Mouse (Mus musculus) c-Kit-positive CD71-negative TER-119-negative erythroid progenitor cells, embryonic 14.5 days (primary cell): ENCODE measurements at regions not wholly inside any gene's neighbourhood (a gene's known extent, or its start where the extent isn't known, plus 50 kb on each side); places are given as distances from the start of the nearest gene placed in this dataset.
A peak's percentile ranks its signal among the peaks of the same experiment; 100 is the strongest.
"Not testable (repeated sequence)": the region's sequence is repeated elsewhere in the genome, so short reads cannot be mapped to it uniquely, and the experiment has no call there.

ENCODE experiments used
- DNase-seq: peaks from one replicate; pipeline ENCODE4 v3.0.0-alpha.2; 2013; ENCODE audit warnings: low read depth

DNA sequence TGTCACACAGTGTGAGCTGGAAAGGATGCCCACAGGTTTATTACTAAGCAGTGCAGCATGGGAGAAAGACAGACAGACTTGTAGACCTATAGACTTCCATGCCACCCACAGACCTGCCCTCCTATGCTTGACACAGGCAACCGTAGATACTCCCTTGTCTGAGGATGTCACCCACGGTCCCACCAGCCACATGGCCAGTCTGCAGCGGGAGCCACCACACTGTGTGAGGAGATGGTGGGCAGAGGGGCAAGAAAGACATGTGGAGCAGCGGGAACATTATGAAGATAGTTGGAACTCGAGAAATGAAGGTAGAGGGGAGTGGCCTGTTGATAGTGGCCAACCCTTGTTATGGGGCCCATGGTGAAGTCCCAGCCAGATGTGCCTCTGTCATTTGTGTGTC, 244.0 kb upstream of the Tusc1 start:
- DNase-seq, result no peak

DNA sequence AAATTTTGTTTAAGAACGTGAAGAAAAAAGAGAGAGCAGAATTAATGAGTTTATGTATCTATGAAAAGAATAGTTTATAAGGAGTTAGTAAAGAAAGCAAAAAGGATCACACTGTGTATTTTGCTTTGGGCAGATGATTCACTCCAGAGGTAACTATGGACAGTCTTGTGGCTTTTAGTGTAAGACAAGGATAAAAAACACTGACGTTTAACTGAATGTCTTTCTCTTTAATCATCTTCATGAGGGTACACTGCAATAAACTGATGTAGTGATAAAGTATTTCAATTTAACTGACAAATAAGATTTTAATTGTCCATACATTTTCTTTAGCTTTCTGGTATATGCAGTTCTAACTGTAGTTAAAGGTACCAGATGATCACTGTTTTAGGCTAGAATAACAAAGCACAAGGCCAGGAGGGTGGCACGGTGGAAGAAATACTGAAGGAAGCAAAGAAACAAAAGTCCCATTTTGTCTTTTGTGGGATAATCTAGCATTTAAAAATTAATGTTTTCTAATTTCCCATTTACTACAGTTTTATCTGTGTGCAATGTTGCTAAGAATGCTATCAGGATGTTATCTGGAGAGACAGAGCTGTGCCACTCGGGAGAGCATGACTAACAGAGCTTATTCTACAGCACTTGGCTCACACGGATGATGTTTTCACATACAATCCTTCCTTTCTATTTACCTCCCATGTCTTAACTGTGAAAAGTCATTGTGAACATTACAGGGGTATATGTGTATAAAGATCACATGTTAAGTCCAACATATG, 232.4 kb upstream of the Tusc1 start:
- no peak for DNase-seq

DNA sequence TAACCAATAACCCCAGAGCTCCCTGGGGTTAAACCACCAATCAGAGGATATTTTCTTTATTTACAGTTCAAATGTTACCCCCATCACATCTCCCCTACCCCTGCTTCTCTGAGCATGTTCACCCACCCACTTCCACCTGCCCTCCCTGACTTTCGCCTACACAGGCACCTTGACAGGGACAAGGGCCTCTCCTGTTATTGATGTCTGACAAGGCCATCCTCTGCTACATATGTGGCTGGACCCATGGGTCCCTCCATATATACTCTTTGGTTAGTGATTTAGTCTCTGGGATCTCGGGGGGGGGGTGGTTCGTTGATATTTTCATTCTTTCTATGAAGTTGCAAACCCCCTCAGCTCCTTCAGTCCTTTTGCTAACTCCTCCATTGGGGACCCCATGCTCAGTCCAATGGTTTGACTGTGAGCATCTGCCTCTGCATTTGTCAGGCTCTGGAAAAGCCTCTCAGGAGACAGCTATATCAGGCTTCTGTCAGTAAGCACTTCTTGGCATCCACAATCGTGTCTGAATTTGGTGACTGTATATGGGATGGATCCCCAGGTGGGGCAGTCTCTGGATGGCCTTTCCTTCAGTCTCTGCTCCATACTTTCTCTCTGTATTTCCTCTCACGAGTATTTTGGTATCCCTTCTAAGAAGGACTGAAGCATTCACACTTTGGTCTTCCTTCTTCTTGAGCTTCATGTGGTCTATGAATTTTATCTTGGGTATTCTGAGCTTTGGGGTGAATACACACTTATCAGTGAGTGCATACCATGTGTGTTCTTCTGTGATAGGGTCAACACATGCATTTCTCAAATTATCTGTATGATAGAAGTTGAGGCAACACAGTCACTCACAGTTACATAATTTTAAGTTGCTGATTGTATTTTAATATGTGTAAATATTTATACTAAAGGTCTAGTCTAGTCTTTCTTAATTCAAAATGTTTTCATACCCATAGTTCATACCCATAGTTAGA, 220.8 kb upstream of the Tusc1 start:
- peak; percentile 10 for DNase-seq

DNA sequence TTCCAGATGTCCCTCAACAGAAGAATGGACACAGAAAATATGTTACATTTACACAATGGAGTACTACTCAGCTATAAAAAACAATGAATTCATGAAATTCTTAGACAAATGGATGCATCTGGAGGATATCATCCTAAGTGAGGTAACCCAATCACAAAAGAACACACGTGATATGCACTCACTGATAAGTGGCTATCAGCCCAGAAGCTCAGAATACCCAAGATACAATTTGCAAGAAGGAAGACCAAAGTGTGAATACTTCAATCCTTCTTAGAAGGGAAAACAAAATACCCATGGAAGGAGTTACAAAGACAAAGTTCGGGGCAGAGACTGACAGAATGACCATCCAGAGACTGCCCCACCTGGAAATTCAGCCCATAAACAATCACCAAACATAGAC, 219.9 kb upstream of the Tusc1 start:
- DNase-seq, result not testable (repeated sequence)

DNA sequence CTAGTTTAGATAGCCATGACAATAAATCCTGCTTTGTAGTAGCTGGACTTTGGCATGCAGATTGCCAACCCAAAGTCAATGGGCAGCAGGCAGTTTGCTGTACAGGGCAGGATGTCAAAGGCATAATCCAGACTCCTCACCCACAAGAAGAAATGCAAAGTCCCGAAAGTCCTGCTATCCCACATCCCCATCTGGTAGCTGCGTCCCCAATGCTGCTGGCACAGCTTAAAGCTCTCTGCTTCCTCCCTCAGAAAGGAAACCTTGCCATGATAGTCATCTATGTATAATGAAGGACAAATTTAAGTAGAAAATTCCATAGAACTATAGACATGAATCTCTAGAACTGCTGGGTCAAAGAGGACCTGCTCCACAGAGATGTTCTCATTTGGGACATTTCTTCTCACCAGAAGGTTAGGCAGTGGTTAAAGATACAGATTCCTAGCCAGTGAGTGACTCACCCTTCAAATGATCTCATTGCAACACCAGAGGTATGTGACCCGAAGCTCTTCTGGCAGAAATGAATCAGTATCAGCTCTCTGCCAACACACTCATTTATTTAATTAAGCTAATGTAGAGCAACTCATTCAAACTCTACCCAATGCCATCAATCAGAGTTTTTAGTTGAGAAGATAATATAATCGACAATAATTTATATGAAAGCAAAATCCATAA, 217.3 kb upstream of the Tusc1 start:
- DNase-seq, result no peak

DNA sequence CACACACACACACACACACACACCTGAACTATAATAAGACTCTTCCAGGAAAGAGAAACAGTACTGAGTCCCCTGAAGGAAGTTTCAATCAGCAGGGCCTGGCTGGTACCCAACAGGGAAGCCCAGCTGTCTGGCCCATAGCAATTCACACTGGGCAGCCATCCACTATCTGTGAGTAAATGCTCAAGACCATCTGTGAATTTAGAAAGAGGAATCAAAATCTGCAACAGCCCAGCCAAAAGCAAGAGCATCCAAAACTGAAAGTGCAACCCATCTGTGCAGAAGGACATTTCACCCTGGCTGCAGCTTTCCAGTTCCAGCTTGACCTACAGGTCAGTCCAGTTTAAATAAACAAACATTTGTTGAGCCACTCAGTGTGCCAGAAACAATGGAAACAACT, 215.8 kb upstream of the Tusc1 start:
- DNase-seq, result no peak

DNA sequence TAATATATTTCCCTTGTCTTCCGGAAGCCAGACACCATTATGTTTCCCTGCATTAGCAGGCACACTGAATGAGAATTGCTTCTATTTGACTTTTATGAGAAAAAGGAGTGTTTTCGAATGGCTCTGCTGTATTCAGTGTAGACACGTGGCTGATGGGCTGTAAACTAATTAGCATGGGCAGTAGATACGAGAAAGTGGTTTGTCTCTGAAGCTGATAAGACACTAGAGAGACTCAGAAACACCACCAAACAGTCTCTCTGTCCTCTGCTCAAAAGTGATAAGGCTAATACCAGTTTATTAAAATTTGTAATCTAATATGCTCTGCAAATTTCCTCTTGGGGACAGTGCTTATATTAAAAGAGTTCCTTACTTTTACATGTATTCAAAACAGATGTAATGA, 205.3 kb upstream of the Tusc1 start:
- DNase-seq, result no peak

DNA sequence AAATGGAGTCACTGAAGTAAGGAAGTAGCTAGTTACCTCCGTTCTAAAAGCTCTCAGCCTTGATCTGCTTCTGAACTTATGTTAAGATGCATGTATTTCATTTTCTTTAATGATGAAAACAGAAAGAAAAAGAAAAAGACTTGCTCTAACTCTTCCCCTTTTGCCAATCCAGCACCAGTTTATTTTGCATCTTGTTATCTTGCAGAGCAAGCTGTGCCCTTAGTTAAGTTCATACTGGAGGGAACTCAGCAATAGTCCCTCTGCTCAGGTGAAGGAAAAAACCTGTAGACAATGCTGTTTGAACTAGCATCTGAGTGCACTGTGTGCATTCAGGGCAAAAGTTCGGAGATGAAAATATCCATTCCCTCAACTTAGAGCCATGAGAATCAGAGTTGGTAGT, 192.1 kb upstream of the Tusc1 start:
- DNase-seq, result no peak

DNA sequence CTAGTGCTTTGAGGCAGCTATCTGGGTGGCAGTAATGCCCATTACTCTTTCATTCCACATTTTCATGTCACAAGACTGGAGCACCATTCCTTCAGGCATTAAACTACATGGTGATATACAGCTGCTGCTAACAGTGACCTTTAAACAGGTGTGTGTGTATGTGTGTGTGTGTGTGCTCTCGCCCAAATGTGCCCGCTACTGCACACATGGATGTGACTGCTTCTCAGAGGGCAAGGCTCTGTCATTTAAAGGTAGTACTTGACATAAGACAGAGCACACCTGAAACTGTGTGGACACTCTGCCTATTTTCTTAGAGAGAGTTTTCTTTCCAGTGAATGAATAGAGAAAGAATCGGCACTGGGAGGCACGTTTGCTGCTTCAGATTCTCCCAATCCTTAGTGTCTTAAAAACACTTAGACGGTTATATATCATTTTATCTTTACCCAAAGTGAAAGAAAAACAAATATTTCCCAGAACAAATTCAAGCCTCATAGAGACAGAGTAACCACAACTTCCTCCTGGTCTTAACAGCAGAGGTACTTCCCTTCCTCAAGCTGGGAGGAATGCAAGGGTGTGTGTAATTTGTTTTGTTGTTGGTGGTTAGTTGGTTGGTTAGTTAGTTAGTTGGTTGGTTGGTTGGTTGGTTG, 185.3 kb upstream of the Tusc1 start:
- DNase-seq, result no peak

DNA sequence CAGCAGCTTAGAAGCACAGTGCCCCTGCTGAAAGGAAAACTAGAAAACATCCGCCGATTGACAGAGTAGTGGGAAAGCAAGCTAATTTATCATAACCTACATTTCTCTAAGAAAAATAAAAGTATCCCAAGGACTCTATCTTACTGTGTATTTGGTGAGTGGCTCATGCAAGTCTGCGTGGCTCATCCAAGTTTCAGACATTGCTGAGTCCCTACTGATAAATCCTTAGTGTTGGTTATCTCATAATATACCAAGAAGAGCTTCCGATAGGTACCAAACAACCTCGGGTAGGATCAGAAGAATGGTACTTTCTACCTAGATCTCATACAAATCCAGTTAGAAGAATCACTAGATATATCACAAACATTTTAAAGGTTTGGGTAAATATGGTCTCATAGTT, 183.6 kb upstream of the Tusc1 start:
- no peak for DNase-seq

DNA sequence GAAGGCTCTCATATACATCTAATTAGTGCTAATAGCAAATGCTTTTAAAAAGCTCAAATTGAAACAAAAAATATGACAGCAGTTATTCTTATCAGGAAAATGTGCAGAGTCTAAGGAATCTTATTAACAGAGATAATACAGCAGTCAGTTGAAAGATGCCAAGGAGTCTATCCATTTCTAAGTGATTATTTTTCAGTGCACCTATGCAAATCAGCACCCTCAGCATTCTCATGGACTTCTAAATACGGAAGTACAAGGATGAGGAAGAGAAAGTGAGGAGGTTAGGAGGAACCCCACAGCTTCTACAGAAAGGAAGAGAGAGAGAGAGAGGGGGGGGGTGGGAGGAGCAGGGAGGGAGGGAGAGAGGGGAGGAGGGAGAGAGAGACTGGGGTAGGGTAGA, 175.5 kb upstream of the Tusc1 start:
- DNase-seq, result no peak

DNA sequence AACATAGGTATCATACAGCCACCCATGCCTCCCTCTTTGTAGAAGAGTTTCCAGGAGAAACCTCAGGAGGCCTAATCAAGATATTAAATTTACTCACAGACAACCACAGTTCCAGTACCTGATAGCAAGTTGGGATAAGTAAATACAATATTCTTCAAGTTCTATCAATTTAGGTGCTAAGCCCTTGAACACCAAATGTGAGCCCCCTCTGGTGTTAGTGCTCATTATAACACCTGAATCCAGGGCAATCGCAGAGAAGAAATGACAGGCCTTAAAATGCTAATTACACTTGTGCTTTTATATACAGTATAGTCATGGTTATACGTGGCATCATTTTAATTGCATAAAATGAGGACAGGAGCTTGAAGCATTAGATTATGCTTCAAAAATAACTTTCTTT, 161.6 kb upstream of the Tusc1 start:
- no peak for DNase-seq

DNA sequence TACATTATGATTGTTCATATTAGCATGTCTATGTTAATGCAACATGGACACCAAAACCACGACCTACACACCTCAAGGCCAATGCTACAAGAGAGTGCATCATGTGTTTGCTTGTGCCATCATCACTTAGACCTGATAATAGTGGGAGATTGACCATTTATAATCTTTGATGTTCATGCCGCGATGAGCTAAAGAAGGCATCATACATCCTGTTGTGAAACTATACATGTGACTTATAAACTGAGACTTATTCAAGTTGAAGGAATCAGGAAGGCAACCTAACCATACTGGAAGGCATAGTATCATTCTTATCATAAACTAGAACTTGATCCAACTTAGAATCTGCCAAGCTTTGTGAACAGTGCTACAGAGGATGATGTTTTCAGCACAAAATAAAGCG, 159.0 kb upstream of the Tusc1 start:
- no peak for DNase-seq

DNA sequence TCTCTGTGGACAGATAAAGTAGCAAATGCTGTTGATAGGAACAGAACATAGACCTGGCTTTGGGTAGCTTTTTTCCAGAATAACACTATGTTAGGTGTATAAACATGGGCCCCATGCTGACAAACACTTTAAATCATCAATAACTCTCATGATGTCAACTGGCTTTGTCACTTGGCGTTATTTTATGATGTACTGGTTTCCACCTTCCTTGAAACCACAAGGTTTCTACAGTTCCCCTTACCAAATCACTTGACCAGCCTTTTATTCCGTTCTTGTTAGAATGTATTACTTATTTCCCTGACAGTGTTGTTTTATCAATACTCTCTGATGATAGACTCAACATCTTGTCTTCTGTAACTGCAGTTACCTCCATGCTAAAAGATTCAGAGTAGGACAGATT, 158.6 kb upstream of the Tusc1 start:
- DNase-seq, result no peak

DNA sequence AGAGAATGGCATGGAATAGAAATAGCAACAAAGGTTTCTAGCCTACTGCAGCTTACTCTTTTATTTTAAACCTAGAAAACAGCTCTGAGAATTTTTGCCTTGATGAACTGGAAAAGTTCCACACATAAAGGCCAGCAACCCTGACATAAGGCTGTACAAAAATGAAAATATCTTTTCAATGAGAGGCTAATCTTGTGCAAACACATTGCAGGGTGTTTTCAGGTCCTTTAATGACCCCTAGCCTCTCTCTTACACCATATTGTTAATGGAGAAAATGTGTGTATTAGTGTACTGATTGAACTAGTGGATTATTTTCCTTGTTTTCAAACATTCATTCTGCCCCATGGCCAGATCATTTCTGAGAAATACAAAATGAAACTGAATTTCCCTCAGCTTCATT, 158.0 kb upstream of the Tusc1 start:
- DNase-seq, result no peak

DNA sequence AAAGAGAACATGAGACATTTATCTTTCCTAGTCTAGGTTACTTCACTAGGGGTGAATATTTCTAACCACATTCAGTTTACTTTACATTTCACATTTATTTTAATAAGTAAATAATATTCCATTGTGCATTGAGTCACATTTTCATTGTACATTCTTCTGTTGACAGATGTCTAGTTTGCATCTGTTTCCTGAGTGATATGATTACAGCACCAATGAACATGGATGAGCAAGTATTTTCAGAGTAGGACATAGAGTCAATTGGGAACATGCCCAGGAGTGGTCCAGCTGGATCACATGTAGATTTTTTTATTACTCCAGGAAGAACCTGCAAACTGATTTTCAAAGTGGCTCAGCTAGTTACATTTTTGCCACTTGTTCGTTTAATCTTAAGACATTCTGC, 153.3 kb upstream of the Tusc1 start:
- DNase-seq, result no peak

DNA sequence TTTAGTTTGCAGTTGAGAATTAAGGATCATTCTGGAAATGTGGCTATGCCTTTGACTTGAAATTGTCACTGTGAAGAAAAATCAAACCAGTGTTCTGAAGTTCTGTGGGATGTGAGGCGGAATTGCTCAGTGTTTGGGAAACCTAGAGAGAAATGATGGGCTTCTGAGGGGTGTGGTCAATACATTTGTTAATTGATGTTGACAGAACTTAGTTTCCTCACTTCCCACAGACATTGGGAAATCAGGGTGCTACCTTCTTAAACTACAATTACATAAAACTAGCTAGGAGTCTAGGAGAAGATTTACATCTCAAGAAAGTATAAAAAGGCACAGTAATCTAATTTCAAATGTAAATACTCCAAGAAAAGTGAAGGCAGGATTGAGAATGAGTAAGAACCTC, 151.1 kb upstream of the Tusc1 start:
- DNase-seq, result no peak

DNA sequence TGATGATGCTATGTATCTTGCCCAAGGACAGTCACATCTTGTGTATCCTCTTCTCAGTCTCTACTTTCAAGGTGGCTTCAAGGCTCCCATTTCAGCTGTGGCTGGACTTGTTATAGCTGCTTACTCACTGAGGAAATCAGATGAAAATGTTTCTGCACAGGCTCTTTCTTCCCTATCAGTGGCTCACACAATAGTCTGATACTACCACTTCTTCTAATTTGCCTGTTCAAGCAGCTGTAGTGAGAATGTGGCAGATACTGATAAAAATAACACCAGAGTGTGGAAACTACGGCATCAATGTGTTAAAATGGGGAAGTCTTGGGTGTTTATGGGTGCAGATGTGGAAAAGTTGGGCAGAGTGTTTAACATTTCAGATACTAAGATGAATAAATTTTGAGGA, 145.9 kb upstream of the Tusc1 start:
- DNase-seq, result peak; percentile 23

DNA sequence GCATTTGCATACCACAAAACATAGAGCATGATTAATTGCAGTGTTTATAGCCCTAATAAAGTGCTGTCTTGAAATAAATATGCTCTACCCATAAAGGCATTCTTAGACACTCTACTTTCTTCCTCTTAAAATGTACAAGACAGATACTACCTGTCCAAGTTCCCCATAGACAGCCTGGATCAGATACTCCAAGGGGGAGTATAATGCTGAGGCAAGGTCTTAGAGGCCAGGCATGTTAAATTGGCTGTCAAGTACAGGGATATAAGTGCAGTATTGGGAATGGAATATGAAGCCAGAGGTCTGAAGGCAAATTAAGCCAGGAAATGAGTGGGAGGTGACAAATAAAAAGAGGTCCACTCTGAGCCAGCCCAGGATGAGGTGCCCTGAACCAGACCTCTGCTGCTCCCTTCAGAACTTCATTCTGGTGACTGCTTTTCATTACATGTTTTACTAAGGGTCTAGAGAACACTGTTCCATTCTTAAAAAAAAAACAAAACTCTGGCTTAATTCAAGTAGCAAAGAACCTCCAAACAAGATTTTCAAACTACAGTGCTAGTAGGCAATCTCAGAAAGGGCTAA, 142.0 kb upstream of the Tusc1 start:
- no peak for DNase-seq

DNA sequence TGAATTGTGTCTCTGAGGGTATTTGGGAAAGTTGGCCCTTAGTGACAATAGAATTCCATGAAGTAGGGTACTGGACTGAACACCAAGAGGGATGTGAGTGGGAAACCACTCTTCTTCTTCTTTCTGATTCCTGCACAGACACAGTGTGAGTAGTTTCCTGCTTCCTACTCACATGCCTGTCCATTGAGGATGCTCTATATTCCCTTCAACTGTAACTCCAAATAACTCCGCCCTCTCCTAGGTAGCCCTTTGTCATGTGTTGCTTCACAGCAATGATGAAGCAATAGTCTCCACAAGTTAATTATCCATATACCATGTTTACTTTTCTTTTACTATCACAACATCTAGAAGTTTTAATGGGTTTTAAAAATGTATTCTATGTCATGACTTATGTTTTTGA, 132.7 kb upstream of the Tusc1 start:
- no peak for DNase-seq

DNA sequence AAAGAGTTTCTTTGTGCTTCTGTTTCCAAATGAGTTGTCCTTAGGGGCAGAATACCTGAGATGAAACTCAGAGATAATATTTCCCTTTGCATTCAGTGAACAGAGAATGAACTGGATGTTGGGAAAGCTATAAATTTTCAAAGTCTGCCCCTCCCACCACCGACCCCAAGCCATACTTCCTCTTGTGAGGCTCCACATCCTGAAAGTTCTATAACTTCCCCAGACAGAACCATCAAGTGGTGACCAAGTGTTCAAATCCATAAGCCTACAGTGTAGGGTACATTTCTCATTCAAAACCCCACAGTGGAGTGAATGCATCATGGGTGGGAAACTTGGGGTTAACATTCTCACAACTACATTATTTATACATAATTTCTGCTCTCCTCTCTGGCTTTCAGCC, 132.1 kb upstream of the Tusc1 start:
- DNase-seq, result no peak

DNA sequence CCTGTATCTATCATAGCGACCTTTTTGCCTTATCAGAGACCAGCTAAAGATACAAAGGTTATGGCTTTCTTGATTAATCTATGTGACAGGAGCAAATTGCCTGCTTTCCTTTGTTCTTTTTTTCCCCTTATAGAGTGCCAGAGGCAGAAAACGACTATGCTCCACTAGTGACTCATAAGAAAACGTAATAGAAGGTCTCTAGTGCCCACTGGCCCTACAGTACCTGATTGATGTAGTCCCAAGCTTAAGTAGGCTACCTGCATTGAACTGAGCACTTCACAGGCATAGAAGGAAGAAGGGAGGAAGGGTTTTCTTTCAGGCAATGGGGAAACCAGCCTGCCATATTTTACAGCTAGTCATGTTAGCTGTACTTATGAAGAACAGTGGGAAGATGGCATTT, 116.0 kb upstream of the Tusc1 start:
- DNase-seq, result no peak
